Mouse (Mus musculus) limb, embryonic 14.5 days (tissue): ENCODE measurements around the gene Ccr3. TPM values are rescaled to one million over a fixed set of nuclear protein-coding genes. Genes with fewer than 3 reads are reported as not detected.

Experiments
- ATAC-seq: fragments of 200-750 bp; cut with Nextera tagmentation; 2 replicates; pipeline ENCODE4 v1.8.0; 2017; ENCODE audit warnings: low read depth, moderate number of reproducible peaks, moderate TSS enrichment; ENCODE audit not compliant: low FRiP score
- DNase-seq: peaks from one replicate; pipeline ENCODE4 v3.0.0-alpha.2; 2015; ENCODE audit warnings: low spot score
- H3K27ac ChIP-seq: fragments of 300-500 bp; sonication (generic); replicated peaks from 2 replicates; pipeline ENCODE4 v1.5.1; 2014; ENCODE audit warnings: low read depth, mild to moderate bottlenecking, low read length, moderate library complexity, mixed read lengths
- H3K27me3 ChIP-seq: fragments of 300-500 bp; sonication (generic); 2 replicates; pipeline ENCODE4 v1.6.1; 2014; ENCODE audit warnings: low read length, mixed read lengths; ENCODE audit not compliant: control insufficient read depth, insufficient read depth
- H3K36me3 ChIP-seq: fragments of 300-500 bp; sonication (generic); 2 replicates; pipeline ENCODE4 v1.6.1; 2014; ENCODE audit warnings: mild to moderate bottlenecking, low read length, moderate library complexity, mixed read lengths; ENCODE audit not compliant: control insufficient read depth, insufficient read depth
- H3K4me1 ChIP-seq: fragments of 300-500 bp; sonication (generic); 2 replicates; pipeline ENCODE4 v1.6.1; 2014; ENCODE audit warnings: antibody characterized with exemption, low read length, mixed read lengths; ENCODE audit not compliant: control insufficient read depth, insufficient read depth
- H3K4me2 ChIP-seq: fragments of 300-500 bp; sonication (generic); replicated peaks from 2 replicates; pipeline ENCODE4 v1.6.1; 2014; ENCODE audit warnings: low read depth, mild to moderate bottlenecking, low read length, moderate library complexity; ENCODE audit not compliant: severe bottlenecking
- H3K4me3 ChIP-seq: fragments of 300-500 bp; sonication (generic); replicated peaks from 2 replicates; pipeline ENCODE4 v1.5.1; 2014; ENCODE audit warnings: low read length
- H3K9ac ChIP-seq: fragments of 300-500 bp; sonication (generic); 2 replicates; pipeline ENCODE4 v1.6.1; 2014; ENCODE audit warnings: mild to moderate bottlenecking, low read depth, low read length, moderate library complexity; ENCODE audit not compliant: severe bottlenecking
- H3K9me3 ChIP-seq: fragments of 300-500 bp; sonication (generic); 2 replicates; pipeline ENCODE4 v1.6.1; 2016; ENCODE audit warnings: low read length; ENCODE audit not compliant: control insufficient read depth
- POLR2A ChIP-seq: fragments of 200-500 bp; IDR thresholded peaks from 2 replicates; pipeline ENCODE4 v1.8.0; 2012; ENCODE audit warnings: inconsistent platforms, mild to moderate bottlenecking, moderate library complexity, borderline replicate concordance; ENCODE audit not compliant: insufficient read depth, insufficient read length; ENCODE audit errors: extremely low read depth
- WGBS: fragments of 180-500 bp; shearing (Covaris S2); extraction: QIAGEN DNeasy Blood & Tissue Kit; methylation state at CpG from one replicate; pipeline ENCODE4 v1.1.7; 2014; 5-methylcytosine and 5-hydroxymethylcytosine counted together
- polyA plus RNA-seq, 2 experiments: library from polyadenylated mRNA; depleted of rRNA in 1 of 2; stranded (reverse) in 1 of 2; unstranded in 1 of 2; fragments of >200 nt; fragmentation: Nextera tagmentation in 1 of 2; extraction: Ambion mirVana in 1 of 2; gene quantifications; 2 replicates each; pipeline versions ENCODE4 v1.2.1 to v1.2.3; 2012 to 2014

Ccr3 gene
- polyA plus RNA-seq, 2 experiments = 0.04 TPM; not detected in 1

GRCm38 (mm10) chr9:124016048-124016447 lies 5.7 kb upstream of the Ccr3 start:
- 60% methylated on average over 2 of the region's 2 CpGs for WGBS
- no peak overlapping the region for H3K27ac ChIP-seq
- no peak for ATAC-seq
- H3K4me3 ChIP-seq = no peak overlapping the region
- no peak overlapping the region for H3K4me2 ChIP-seq
- H3K4me1 ChIP-seq = no peaks in the 10 kb centered on the region
- DNase-seq = no peak
- no peaks in the 10 kb centered on the region for H3K9me3 ChIP-seq
- no peaks in the 10 kb centered on the region for H3K36me3 ChIP-seq
- no peak for TF ChIP-seq POLR2A
- no peaks in the 10 kb centered on the region for H3K27me3 ChIP-seq
- H3K9ac ChIP-seq = no peak overlapping the region

GRCm38 (mm10) chr9:124019887-124020286 lies 1.9 kb upstream of the Ccr3 start:
- Histone ChIP-seq H3K4me1 (no peaks in the 10 kb centered on the region), H3K36me3 (no peaks in the 10 kb centered on the region), H3K27ac (no peak overlapping the region), H3K4me3 (no peak overlapping the region), H3K27me3 (no peaks in the 10 kb centered on the region), H3K9ac (no peak overlapping the region), H3K4me2 (no peak overlapping the region), H3K9me3 (no peaks in the 10 kb centered on the region)
- ATAC-seq (no peak), DNase-seq (no peak)
- TF ChIP-seq POLR2A = no peak
- WGBS = 92% methylated on average over 3 of the region's 3 CpGs

- ATAC-seq = no peak
Observed at GRCm38 (mm10) chr9:124033345-124033744, 11.6 kb downstream of the Ccr3 start.

GRCm38 (mm10) chr9:124037707-124038106 lies 15.9 kb downstream of the Ccr3 start:
- ATAC-seq = no peak
- no peak overlapping the region for H3K4me3 ChIP-seq

More at GRCm38 (mm10) chr9:124033345-124033744, 11.6 kb downstream of the Ccr3 start:
- Histone ChIP-seq H3K9me3 (no peaks in the 10 kb centered on the region), H3K4me1 (no peaks in the 10 kb centered on the region), H3K27me3 (no peaks in the 10 kb centered on the region), H3K36me3 (no peaks in the 10 kb centered on the region), H3K9ac (no peak overlapping the region), H3K4me3 (no peak overlapping the region), H3K27ac (no peak overlapping the region), H3K4me2 (no peak overlapping the region)
- WGBS = 69% methylated on average over 1 of the region's 1 CpGs
- peak; percentile 4 for DNase-seq
- TF ChIP-seq POLR2A = no peak

GRCm38 (mm10) chr9:124038158-124038582 lies 16.4 kb downstream of the Ccr3 start:
- H3K27me3 ChIP-seq = no peaks in the 10 kb centered on the region
- WGBS = 70% methylated on average over 2 of the region's 2 CpGs
- no peak overlapping the region for H3K9ac ChIP-seq
- no peak for ATAC-seq
- no peak overlapping the region for H3K4me2 ChIP-seq
- TF ChIP-seq POLR2A = no peak
- no peaks in the 10 kb centered on the region for H3K36me3 ChIP-seq
- no peak for DNase-seq
- H3K27ac ChIP-seq = no peak overlapping the region
- H3K4me1 ChIP-seq = no peaks in the 10 kb centered on the region
- no peak overlapping the region for H3K4me3 ChIP-seq
- H3K9me3 ChIP-seq = no peaks in the 10 kb centered on the region

More at GRCm38 (mm10) chr9:124037707-124038106, 15.9 kb downstream of the Ccr3 start:
- H3K36me3 ChIP-seq = no peaks in the 10 kb centered on the region
- 25% methylated on average over 4 of the region's 4 CpGs for WGBS
- H3K27ac ChIP-seq = no peak overlapping the region
- peak; percentile 53 for DNase-seq
- H3K4me2 ChIP-seq = no peak overlapping the region
- H3K4me1 ChIP-seq = no peaks in the 10 kb centered on the region
- H3K9me3 ChIP-seq = no peaks in the 10 kb centered on the region
- H3K27me3 ChIP-seq = no peaks in the 10 kb centered on the region
- no peak overlapping the region for H3K9ac ChIP-seq
- no peak for TF ChIP-seq POLR2A

GRCm38 (mm10) chr9:124038949-124039348 lies 17.2 kb downstream of the Ccr3 start:
- DNase-seq = no peak

More at GRCm38 (mm10) chr9:124038949-124039348, 17.2 kb downstream of the Ccr3 start:
- Histone ChIP-seq H3K4me1 (no peaks in the 10 kb centered on the region), H3K27me3 (no peaks in the 10 kb centered on the region), H3K4me3 (no peak overlapping the region), H3K27ac (no peak overlapping the region), H3K36me3 (no peaks in the 10 kb centered on the region), H3K9ac (no peak overlapping the region), H3K4me2 (no peak overlapping the region), H3K9me3 (no peaks in the 10 kb centered on the region)
- no peak for ATAC-seq
- WGBS = 74% methylated on average over 5 of the region's 5 CpGs
- TF ChIP-seq POLR2A = no peak
